Mouse (Mus musculus) kidney, adult 2 months (tissue): ENCODE results near the gene Tmem35b.

ENCODE experiments used
- CTCF ChIP-seq: fragments of 200-500 bp; conservative IDR thresholded peaks from 2 replicates; pipeline ENCODE4 v1.5.1; 2011; ENCODE audit warnings: low read depth, mild to moderate bottlenecking, control low read depth, low read length, moderate library complexity, mixed read lengths; ENCODE audit not compliant: insufficient read depth, insufficient read length
- POLR2A ChIP-seq: fragments of 200-500 bp; IDR thresholded peaks from one replicate; pipeline ENCODE4 v1.6.1; 2011; ENCODE audit warnings: low read depth, low read length, control low read depth

GRCm38 (mm10) chr4:127174075-127174899 lies 50.8 kb downstream of the Tmem35b start:
- no peak for TF ChIP-seq CTCF
- TF ChIP-seq POLR2A: no peak
